8 mouse cellular contexts compared by ENCODE assay signal in the genomic region with DNA sequence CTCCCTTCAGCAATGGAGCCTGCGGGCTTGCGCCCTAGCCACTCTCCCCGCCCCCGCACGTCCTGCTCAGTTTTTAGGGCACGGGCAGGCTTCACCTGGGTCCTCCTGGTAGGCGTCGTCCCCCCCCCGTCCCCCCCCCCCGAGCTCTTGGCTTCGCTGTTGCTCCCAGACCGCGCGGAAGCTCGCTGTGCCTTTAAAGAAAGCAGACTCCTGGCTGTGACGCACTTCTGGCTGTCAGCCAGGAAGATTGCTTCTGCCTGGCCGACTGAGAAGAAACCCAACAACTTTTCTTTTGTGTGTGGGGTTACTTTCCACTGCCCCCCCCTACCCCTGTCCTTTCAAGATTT. TPM values are rescaled to one million over a fixed set of nuclear protein-coding genes. Genes with fewer than 3 reads are reported as not detected.
DNase-seq lines count a peak whose midpoint lies in the region; ATAC-seq and TF ChIP-seq lines count a peak whose summit lies in the region.

No protein-coding gene starts in this region.

- 1% methylated on average over 16 of the region's 17 CpGs for WGBS in heart, embryonic 10.5 days
- WGBS in kidney, embryonic 14.5 days: 2% methylated on average over 10 of the region's 17 CpGs
- 0% methylated on average over 8 of the region's 17 CpGs for WGBS in limb, embryonic 14.5 days
- WGBS in midbrain, embryonic 15.5 days: 1% methylated on average over 12 of the region's 17 CpGs

- H3K4me3 ChIP-seq in heart, embryonic 10.5 days: peak overlapping the region; percentile 84
- H3K4me3 ChIP-seq in kidney, embryonic 14.5 days (ENCODE audit: low read length): peak overlapping the region; percentile 62
- H3K4me3 ChIP-seq in limb, embryonic 14.5 days (replicated peaks; ENCODE audit: low read length): peak overlapping the region; percentile 59
- peak overlapping the region; percentile 72 for H3K4me3 ChIP-seq in midbrain, embryonic 15.5 days

- peak; percentile 58 for ATAC-seq in erythroblast, adult 5-6 weeks (replicated peaks; ENCODE audit: low FRiP score, poor library complexity, severe bottlenecking)
- peak; percentile 67 for ATAC-seq in kidney, embryonic 14.5 days (ENCODE audit: low FRiP score, low TSS enrichment)
- ATAC-seq in limb, embryonic 14.5 days (ENCODE audit: low FRiP score, low read depth): peak; percentile 64
- peak; percentile 82; the same call in 1 of the 2 replicates for ATAC-seq in midbrain, embryonic 15.5 days (replicated peaks)

- no peaks in the 10 kb centered on the region for H3K27me3 ChIP-seq in heart, embryonic 10.5 days (ENCODE audit: insufficient read depth, poor library complexity, severe bottlenecking)
- H3K27me3 ChIP-seq in kidney, embryonic 14.5 days (ENCODE audit: control insufficient read depth, insufficient read depth, low read length): no peaks in the 10 kb centered on the region
- no peaks in the 10 kb centered on the region for H3K27me3 ChIP-seq in limb, embryonic 14.5 days (ENCODE audit: control insufficient read depth, insufficient read depth, low read length)
- no peaks in the 10 kb centered on the region for H3K27me3 ChIP-seq in midbrain, embryonic 15.5 days (replicated peaks)

- no peaks in the 10 kb centered on the region for H3K9me3 ChIP-seq in heart, embryonic 10.5 days
- H3K9me3 ChIP-seq in kidney, embryonic 14.5 days (ENCODE audit: control insufficient read depth, low read length): no peaks in the 10 kb centered on the region
- no peaks in the 10 kb centered on the region for H3K9me3 ChIP-seq in limb, embryonic 14.5 days (ENCODE audit: control insufficient read depth, low read length)
- no peaks in the 10 kb centered on the region for H3K9me3 ChIP-seq in midbrain, embryonic 15.5 days

- peak overlapping the region; percentile 96 for H3K27ac ChIP-seq in heart, embryonic 10.5 days
- H3K27ac ChIP-seq in kidney, embryonic 14.5 days (ENCODE audit: low read depth, low read length): peak overlapping the region; percentile 100
- peak overlapping the region; percentile 100 for H3K27ac ChIP-seq in limb, embryonic 14.5 days (replicated peaks; ENCODE audit: low read depth, low read length)
- H3K27ac ChIP-seq in midbrain, embryonic 15.5 days: peak overlapping the region; percentile 99

- 0 out of 2 replicates have a peak, but pooled peaks cover 5% of the 10 kb centered on the region for H3K36me3 ChIP-seq in heart, embryonic 10.5 days
- no peaks in the 10 kb centered on the region for H3K36me3 ChIP-seq in kidney, embryonic 14.5 days (ENCODE audit: control insufficient read depth, insufficient read depth, low read length)
- H3K36me3 ChIP-seq in limb, embryonic 14.5 days (ENCODE audit: control insufficient read depth, insufficient read depth, low read length): no peaks in the 10 kb centered on the region
- H3K36me3 ChIP-seq in midbrain, embryonic 15.5 days (replicated peaks): no peaks in the 10 kb centered on the region

- peak; percentile 82 for DNase-seq in urinary bladder, postnatal 10 days (ENCODE audit: low spot score)
- no peak for DNase-seq in urinary bladder, adult 2 months (ENCODE audit: low spot score)
- DNase-seq in heart, embryonic 10.5 days (ENCODE audit: low spot score): peak; percentile 93
- DNase-seq in limb, embryonic 14.5 days (ENCODE audit: low spot score): peak; percentile 96
- DNase-seq in spleen, postnatal 10 days (ENCODE audit: low spot score in 2 of 2): peak; percentile 64 to 90

- H3K4me1 ChIP-seq in heart, embryonic 10.5 days: peaks cover 61% of the 10 kb centered on the region
- peaks cover 29% of the 10 kb centered on the region for H3K4me1 ChIP-seq in kidney, embryonic 14.5 days (ENCODE audit: control insufficient read depth, insufficient read depth, low read length)
- peaks cover 54% of the 10 kb centered on the region for H3K4me1 ChIP-seq in limb, embryonic 14.5 days (ENCODE audit: control insufficient read depth, insufficient read depth, low read length)
- H3K4me1 ChIP-seq in midbrain, embryonic 15.5 days: peaks cover 35% of the 10 kb centered on the region

- TF ChIP-seq POLR2A in limb, embryonic 14.5 days (IDR thresholded peaks at IDR 0.05; ENCODE audit: borderline replicate concordance, extremely low read depth, insufficient read depth, insufficient read length): no peak

- peak overlapping the region; percentile 81 for H3K9ac ChIP-seq in kidney, embryonic 14.5 days (ENCODE audit: low read depth, low read length)
- peak overlapping the region; percentile 86 for H3K9ac ChIP-seq in limb, embryonic 14.5 days (ENCODE audit: low read depth, low read length, severe bottlenecking)
- H3K9ac ChIP-seq in midbrain, embryonic 15.5 days: peak overlapping the region; percentile 96

- H3K4me2 ChIP-seq in kidney, embryonic 14.5 days (replicated peaks; ENCODE audit: low read depth, low read length): peak overlapping the region; percentile 87
- peak overlapping the region; percentile 69 for H3K4me2 ChIP-seq in limb, embryonic 14.5 days (replicated peaks; ENCODE audit: low read depth, low read length, severe bottlenecking)
- H3K4me2 ChIP-seq in midbrain, embryonic 15.5 days: peak overlapping the region; percentile 66

RNA-seq across cellular contexts. Expression of gene Numa1, which starts 36.5 kb away (rescaled TPM):
- 50.5 and 80.1 TPM in 2 replicates for polyA plus RNA-seq in urinary bladder, adult 2 months (2012; rRNA removed)
- total RNA-seq in erythroblast, adult 5-6 weeks (2015; ENCODE audit: low replicate concordance): 22.3 and 42.0 TPM in 2 replicates
- total RNA-seq in erythroblast, adult 5-6 weeks (2017; ENCODE audit: low replicate concordance): 64.5 and 110 TPM in 2 replicates
- 58.6 and 59.5 TPM in 2 replicates for polyA plus RNA-seq in heart, embryonic 10.5 days (2016; fragmentation: Nextera tagmentation; extraction: Ambion mirVana)
- 69.6 and 110 TPM in 2 replicates for polyA plus RNA-seq in kidney, embryonic 14.5 days (2014; fragmentation: Nextera tagmentation; extraction: Ambion mirVana)
- polyA plus RNA-seq in limb, embryonic 14.5 days (2012; rRNA removed): 112 and 126 TPM in 2 replicates
- 106 and 126 TPM in 2 replicates for polyA plus RNA-seq in limb, embryonic 14.5 days (2014; fragmentation: Nextera tagmentation; extraction: Ambion mirVana)
- 50.9 and 53.1 TPM in 2 replicates for polyA plus RNA-seq in midbrain, embryonic 15.5 days (2015; fragmentation: Nextera tagmentation; extraction: Ambion mirVana)

RNA-seq across cellular contexts. Expression of gene Lrrc51, which starts 36.7 kb away (rescaled TPM):
- 25.7 and 34.4 TPM in 2 replicates for polyA plus RNA-seq in urinary bladder, adult 2 months (2012; rRNA removed)
- not detected in 2 replicates for total RNA-seq in erythroblast, adult 5-6 weeks (2015; ENCODE audit: low replicate concordance)
- total RNA-seq in erythroblast, adult 5-6 weeks (2017; ENCODE audit: low replicate concordance): not detected in 2 replicates
- 7.6 and 9.4 TPM in 2 replicates for polyA plus RNA-seq in heart, embryonic 10.5 days (2016; fragmentation: Nextera tagmentation; extraction: Ambion mirVana)
- polyA plus RNA-seq in kidney, embryonic 14.5 days (2014; fragmentation: Nextera tagmentation; extraction: Ambion mirVana): 10.0 and 14.7 TPM in 2 replicates
- 11.4 and 11.7 TPM in 2 replicates for polyA plus RNA-seq in limb, embryonic 14.5 days (2012; rRNA removed)
- 7.5 and 12.6 TPM in 2 replicates for polyA plus RNA-seq in limb, embryonic 14.5 days (2014; fragmentation: Nextera tagmentation; extraction: Ambion mirVana)
- 9.1 and 11.4 TPM in 2 replicates for polyA plus RNA-seq in midbrain, embryonic 15.5 days (2015; fragmentation: Nextera tagmentation; extraction: Ambion mirVana)

RNA-seq across cellular contexts. Expression of gene Il18bp, which starts 48.1 kb away (rescaled TPM):
- 6.7 and 8.9 TPM in 2 replicates for polyA plus RNA-seq in urinary bladder, adult 2 months (2012; rRNA removed)
- 7.7 TPM in 1 of 2 replicates, not detected in the other for total RNA-seq in erythroblast, adult 5-6 weeks (2015; ENCODE audit: low replicate concordance)
- total RNA-seq in erythroblast, adult 5-6 weeks (2017; ENCODE audit: low replicate concordance): 5.4 and 9.0 TPM in 2 replicates
- polyA plus RNA-seq in heart, embryonic 10.5 days (2016; fragmentation: Nextera tagmentation; extraction: Ambion mirVana): 2.4 and 2.5 TPM in 2 replicates
- 2.5 and 3.9 TPM in 2 replicates for polyA plus RNA-seq in kidney, embryonic 14.5 days (2014; fragmentation: Nextera tagmentation; extraction: Ambion mirVana)
- polyA plus RNA-seq in limb, embryonic 14.5 days (2012; rRNA removed): 12.9 and 15.4 TPM in 2 replicates
- 2.2 and 2.7 TPM in 2 replicates for polyA plus RNA-seq in limb, embryonic 14.5 days (2014; fragmentation: Nextera tagmentation; extraction: Ambion mirVana)
- polyA plus RNA-seq in midbrain, embryonic 15.5 days (2015; fragmentation: Nextera tagmentation; extraction: Ambion mirVana): 4.6 and 6.3 TPM in 2 replicates
